Mouse (Mus musculus) bone marrow macrophage, adult 2 months (primary cell): ENCODE data around the gene Sesn3. TPM values are rescaled to one million over a fixed set of nuclear protein-coding genes. Genes with fewer than 3 reads are reported as not detected.
A peak's percentile ranks its signal among the peaks of the same experiment; 100 is the strongest.

Source experiments
- H3K27ac ChIP-seq: 2 replicates; pipeline ENCODE4 v1.5.1; 2012; ENCODE audit warnings: low read depth, low read length; ENCODE audit not compliant: insufficient read depth
- H3K4me1 ChIP-seq: 2 replicates; pipeline ENCODE4 v1.6.1; 2012; ENCODE audit warnings: low read length; ENCODE audit not compliant: control insufficient read depth, insufficient read depth
- H3K4me3 ChIP-seq: 2 replicates; pipeline ENCODE4 v1.5.1; 2012; ENCODE audit warnings: mild to moderate bottlenecking, low read length, moderate library complexity; ENCODE audit not compliant: insufficient read depth
- CTCF ChIP-seq: IDR thresholded peaks from 2 replicates; pipeline ENCODE4 v1.5.1; 2012; ENCODE audit warnings: low read depth, mild to moderate bottlenecking, low read length, moderate library complexity
- POLR2A ChIP-seq: IDR thresholded peaks from 2 replicates; pipeline ENCODE4 v1.6.1; 2012; ENCODE audit warnings: mild to moderate bottlenecking, low read depth, low read length, borderline replicate concordance
- polyA plus RNA-seq: library from polyadenylated mRNA; stranded (reverse); fragments of >200 nt; gene quantifications from 2 replicates; pipeline ENCODE4 v1.2.4, GENCODE M21; 2012; ENCODE audit not compliant: missing spikeins, insufficient read depth, insufficient read length

Gene Sesn3
- polyA plus RNA-seq, 1 experiment: 3.6 TPM

GRCm38 (mm10) chr9:14369271-14369670, 94.4 kb downstream of the Sesn3 start:
- TF ChIP-seq POLR2A: no peak
- H3K4me3 ChIP-seq: no peak overlapping the region
- no peak overlapping the region for H3K27ac ChIP-seq
- H3K4me1 ChIP-seq: peaks cover 21% of the 10 kb centered on the region

GRCm38 (mm10) chr9:14372440-14372839, 97.6 kb downstream of the Sesn3 start:
- Histone ChIP-seq H3K27ac (no peak overlapping the region), H3K4me1 (peaks cover 3% of the 10 kb centered on the region; the same call in 1 of the 2 replicates), H3K4me3 (no peak overlapping the region)
- TF ChIP-seq POLR2A (no peak), CTCF (no peak)

GRCm38 (mm10) chr9:14376149-14376548, 101.3 kb downstream of the Sesn3 start:
- TF ChIP-seq CTCF (no peak), POLR2A (no peak)
- no peak overlapping the region for H3K27ac ChIP-seq
- peaks cover 5% of the 10 kb centered on the region; the same call in 1 of the 2 replicates for H3K4me1 ChIP-seq
- H3K4me3 ChIP-seq: no peak overlapping the region

GRCm38 (mm10) chr9:14378151-14378550, 103.3 kb downstream of the Sesn3 start:
- TF ChIP-seq CTCF: no peak
- no peak for TF ChIP-seq POLR2A
- peaks cover 6% of the 10 kb centered on the region; the same call in 1 of the 2 replicates for H3K4me1 ChIP-seq
- H3K4me3 ChIP-seq: no peak overlapping the region
- H3K27ac ChIP-seq: no peak overlapping the region

- TF ChIP-seq CTCF: no peak
- TF ChIP-seq POLR2A: no peak
- H3K4me3 ChIP-seq: peak overlapping the region; percentile 72
- peaks cover 6% of the 10 kb centered on the region; the same call in 1 of the 2 replicates for H3K4me1 ChIP-seq
- no peak overlapping the region for H3K27ac ChIP-seq
Measured at GRCm38 (mm10) chr9:14379769-14380385, 105.0 kb downstream of the Sesn3 start.

- TF ChIP-seq CTCF (no peak), POLR2A (peak; percentile 76; the same call in 1 of the 2 replicates)
- Histone ChIP-seq H3K4me1 (peaks cover 6% of the 10 kb centered on the region; the same call in 1 of the 2 replicates), H3K4me3 (peak overlapping the region; percentile 72), H3K27ac (no peak overlapping the region)
Measured at GRCm38 (mm10) chr9:14380386-14381285, 105.8 kb downstream of the Sesn3 start.

GRCm38 (mm10) chr9:14381353-14382055, 106.6 kb downstream of the Sesn3 start, which contains the start of gene Endod1:
Gene Endod1 (minus strand): TSS chr9:14381507.
- no peak for TF ChIP-seq CTCF
- no peak for TF ChIP-seq POLR2A
- H3K27ac ChIP-seq: no peak within 1 kb of the TSS
- peak within 1 kb of the TSS; percentile 72 for H3K4me3 ChIP-seq
- peaks cover 6% of the 10 kb centered on the region; the same call in 1 of the 2 replicates for H3K4me1 ChIP-seq

- no peak overlapping the region for H3K4me3 ChIP-seq
- no peak for TF ChIP-seq POLR2A
- TF ChIP-seq CTCF: no peak
- H3K27ac ChIP-seq: no peak overlapping the region
- H3K4me1 ChIP-seq: peaks cover 6% of the 10 kb centered on the region; the same call in 1 of the 2 replicates
Measured at GRCm38 (mm10) chr9:14382256-14382791, 107.5 kb downstream of the Sesn3 start.

Other genes with a start within 250 kb of the Sesn3 start
- gene Endod1, start 106.4 kb downstream of the Sesn3 start, polyA plus RNA-seq: 12.2 and 13.8 TPM in 2 replicates
- gene Kdm4d, start 225.4 kb downstream of the Sesn3 start, polyA plus RNA-seq: not detected in 2 replicates
- 189 and 192 TPM in 2 replicates for gene Cwc15, start 225.6 kb downstream of the Sesn3 start, polyA plus RNA-seq